Mouse (Mus musculus): ENCODE results near the gene Osgep. TPM values are rescaled to one million over a fixed set of nuclear protein-coding genes. Genes with fewer than 3 reads are reported as not detected.
"Not testable (repeated sequence)": the region's sequence is repeated elsewhere in the genome, so short reads cannot be mapped to it uniquely, and the experiment has no call there.

Gene Osgep
- polyA plus RNA-seq, 1 experiment from 2014 or later: 190 TPM

DNA sequence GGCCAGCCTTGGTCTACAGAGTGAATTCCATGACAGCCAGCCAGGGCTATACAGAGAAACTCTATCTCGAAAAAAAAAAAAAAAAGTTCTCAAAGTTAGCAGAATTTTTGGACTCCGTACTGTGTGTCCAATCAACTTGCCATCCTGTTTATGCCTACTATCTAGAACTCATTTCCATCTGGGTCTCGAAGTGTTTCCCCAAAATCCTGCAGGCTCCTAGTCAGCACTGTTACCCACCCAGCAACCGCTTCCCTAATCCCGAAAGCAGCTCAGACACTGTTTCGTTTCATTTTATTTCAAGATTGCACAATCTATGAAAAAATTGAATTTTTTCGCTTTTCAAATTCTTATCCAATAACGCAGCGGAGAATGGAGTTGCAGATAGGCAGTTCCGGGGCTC lies 30.8 kb upstream of the Osgep start:
- H3K4me3 ChIP-seq: no peak overlapping the region

DNA sequence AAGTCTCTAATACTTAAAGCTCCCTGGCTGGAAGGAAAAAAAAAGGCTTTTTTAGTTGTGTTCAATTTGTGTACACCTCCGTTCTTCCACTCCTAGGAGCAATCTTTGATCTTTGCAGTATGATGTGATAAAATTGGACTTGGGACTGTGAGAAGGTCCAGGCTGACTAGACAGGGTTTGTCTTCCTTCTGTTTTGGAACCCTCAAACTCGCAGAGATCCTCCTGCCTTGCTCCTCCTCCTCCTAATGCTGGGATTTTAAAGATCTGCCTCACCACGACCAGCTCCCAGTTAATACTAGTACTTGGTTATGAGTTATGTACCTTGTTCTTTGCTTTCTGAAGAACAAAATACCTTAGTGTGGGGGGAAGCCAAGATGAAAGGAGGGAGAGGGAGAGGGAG lies 20.8 kb upstream of the Osgep start:
- Histone ChIP-seq H3K4me1 (peaks cover 14% of the 10 kb centered on the region), H3K4me3 (peak overlapping the region; percentile 57), H3K27ac (peak overlapping the region; percentile 89; the same call in 1 of the 2 replicates), H3K36me3 (replicated peaks) (peaks cover 22% of the 10 kb centered on the region)
- WGBS: 38% methylated on average over 3 of the region's 3 CpGs
- not testable (repeated sequence) for DNase-seq (ENCODE audit: extremely low spot score, low spot score); H3K27me3 ChIP-seq (ENCODE audit: poor library complexity, severe bottlenecking); H3K9me3 ChIP-seq

More for the DNA sequence above, 30.8 kb upstream of the Osgep start:
- Histone ChIP-seq H3K9me3 (no peaks in the 10 kb centered on the region), H3K36me3 (replicated peaks) (peaks cover 25% of the 10 kb centered on the region), H3K4me1 (peaks cover 9% of the 10 kb centered on the region), H3K27ac (no peak overlapping the region), H3K27me3 (ENCODE audit: poor library complexity, severe bottlenecking) (no peaks in the 10 kb centered on the region)
- no peak for DNase-seq (ENCODE audit: extremely low spot score, low spot score)
- WGBS: 92% methylated on average over 10 of the region's 10 CpGs

DNA sequence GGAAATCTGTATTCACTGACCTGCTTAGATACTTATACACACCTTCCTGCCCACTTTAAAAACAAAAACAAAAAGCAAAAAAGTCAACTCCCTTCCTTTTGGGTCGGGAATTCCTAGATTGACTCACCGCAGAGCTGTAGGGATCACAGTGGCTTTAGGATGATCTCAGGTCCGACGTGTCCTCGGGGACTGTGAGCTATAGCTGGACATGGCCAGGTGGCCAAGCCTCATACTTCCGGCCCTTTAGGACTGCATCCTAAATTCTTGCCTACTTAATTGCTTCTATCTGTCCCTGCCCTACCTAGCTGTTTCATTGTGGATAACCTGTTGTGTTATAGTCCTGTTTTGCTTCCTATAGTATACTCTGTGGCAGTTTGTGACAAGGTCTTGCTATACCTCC lies 20.4 kb upstream of the Osgep start:
- H3K36me3 ChIP-seq (replicated peaks): peaks cover 18% of the 10 kb centered on the region
- peak overlapping the region; percentile 57 for H3K4me3 ChIP-seq
- H3K4me1 ChIP-seq: peaks cover 14% of the 10 kb centered on the region
- not testable (repeated sequence) for H3K9me3 ChIP-seq; DNase-seq (ENCODE audit: extremely low spot score, low spot score); H3K27me3 ChIP-seq (ENCODE audit: poor library complexity, severe bottlenecking)
- 14% methylated on average over 6 of the region's 6 CpGs for WGBS
- H3K27ac ChIP-seq: peak overlapping the region; percentile 89

DNA sequence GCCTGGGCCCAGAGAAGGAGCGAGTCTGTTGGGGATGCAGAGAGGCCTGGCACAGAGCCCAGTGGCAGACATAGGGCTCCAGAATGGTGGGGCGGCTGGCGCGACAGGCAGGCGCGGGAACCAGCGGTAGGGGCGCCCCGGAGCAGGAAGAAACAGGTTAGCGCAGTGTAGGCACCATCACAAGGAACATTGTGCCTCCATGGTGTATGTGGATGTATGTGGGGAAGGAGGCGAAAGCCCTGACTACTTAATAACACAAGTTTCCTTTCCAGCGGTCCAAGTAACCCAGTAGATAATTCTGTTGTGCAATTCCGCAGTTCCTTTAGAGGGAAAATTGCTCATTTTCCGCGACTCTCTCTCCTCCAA lies 20.0 kb upstream of the Osgep start:
- peak overlapping the region; percentile 89 for H3K27ac ChIP-seq
- not testable (repeated sequence) for H3K9me3 ChIP-seq; H3K27me3 ChIP-seq (ENCODE audit: poor library complexity, severe bottlenecking); DNase-seq (ENCODE audit: extremely low spot score, low spot score)
- H3K36me3 ChIP-seq (replicated peaks): peaks cover 16% of the 10 kb centered on the region
- WGBS: under 1% methylated on average over 15 of the region's 15 CpGs
- H3K4me3 ChIP-seq: peak overlapping the region; percentile 57
- peaks cover 14% of the 10 kb centered on the region for H3K4me1 ChIP-seq

DNA sequence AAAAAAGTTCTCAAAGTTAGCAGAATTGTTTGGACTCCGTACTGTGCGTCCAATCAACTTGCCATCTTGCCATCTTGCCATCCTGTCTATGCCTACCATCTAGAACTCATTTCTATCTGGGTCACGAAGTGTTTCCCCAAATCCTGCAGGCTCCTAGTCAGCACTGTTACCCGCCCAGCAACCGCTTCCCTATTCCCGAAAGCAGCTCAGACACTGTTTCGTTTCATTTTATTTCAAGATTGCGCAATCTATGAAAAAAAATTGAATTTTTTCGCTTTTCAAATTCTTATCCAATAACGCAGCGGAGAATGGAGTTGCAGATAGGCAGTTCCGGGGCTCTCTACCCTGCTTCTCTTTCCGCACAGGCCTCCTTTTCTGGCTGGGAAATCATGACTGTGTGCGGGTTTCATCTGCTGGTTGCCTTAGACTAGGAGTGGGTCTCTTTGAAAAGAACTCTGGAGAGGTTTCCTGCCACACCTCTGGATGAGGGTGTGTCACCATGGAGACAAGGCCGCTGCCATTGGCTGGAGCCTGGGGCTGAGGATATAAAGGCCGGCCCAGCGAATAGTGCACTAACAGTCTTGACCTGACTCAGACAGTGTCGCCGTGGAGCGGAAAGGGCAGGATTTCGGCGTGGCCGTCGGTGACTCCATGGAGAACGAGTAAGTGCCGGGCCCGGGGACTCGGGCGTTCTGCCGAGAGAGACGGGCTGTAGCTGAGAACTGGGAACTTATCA lies 19.4 kb upstream of the Osgep start, which contains the start of gene Gm49342:
Gene Gm49342, plus strand, starts transcription at position 586 of the 736 bp plus-strand sequence.
- Histone ChIP-seq H3K4me3 (peak within 1 kb of the TSS; percentile 57), H3K36me3 (replicated peaks) (peaks cover 11% of the 10 kb centered on the region), H3K9me3 (no peaks in the 10 kb centered on the region), H3K27ac (peak within 1 kb of the TSS; percentile 89), H3K4me1 (peaks cover 14% of the 10 kb centered on the region), H3K27me3 (ENCODE audit: poor library complexity, severe bottlenecking) (no peaks in the 10 kb centered on the region)
- 19% methylated on average over 31 of the region's 31 CpGs for WGBS
- DNase-seq (ENCODE audit: extremely low spot score, low spot score): peak; percentile 98

DNA sequence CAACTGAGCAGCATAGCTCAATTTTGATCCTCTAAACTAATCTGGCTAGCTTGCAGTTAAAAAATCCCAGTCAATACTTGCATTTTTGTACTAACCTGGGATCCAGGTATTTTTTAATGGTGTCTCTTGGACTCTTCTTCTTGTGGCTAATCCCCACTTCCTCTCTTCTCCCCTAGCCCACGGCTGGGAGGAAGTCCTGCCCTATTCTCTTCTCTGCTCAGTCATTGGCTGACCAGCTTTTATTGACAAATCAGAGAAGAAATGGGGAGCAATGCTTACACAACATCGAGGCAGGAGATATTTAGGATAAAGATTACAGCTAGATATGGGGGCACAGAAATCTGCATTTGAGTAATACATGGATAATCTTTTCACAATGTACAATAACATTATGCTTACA lies 14.2 kb upstream of the Osgep start:
- H3K27me3 ChIP-seq (ENCODE audit: poor library complexity, severe bottlenecking): no peaks in the 10 kb centered on the region
- H3K9me3 ChIP-seq: no peaks in the 10 kb centered on the region
- 44% methylated on average over 2 of the region's 2 CpGs for WGBS
- H3K36me3 ChIP-seq (replicated peaks): no peaks in the 10 kb centered on the region
- no peak for DNase-seq (ENCODE audit: extremely low spot score, low spot score)
- peaks cover 3% of the 10 kb centered on the region for H3K4me1 ChIP-seq
- H3K27ac ChIP-seq: no peak overlapping the region
- no peak overlapping the region for H3K4me3 ChIP-seq

DNA sequence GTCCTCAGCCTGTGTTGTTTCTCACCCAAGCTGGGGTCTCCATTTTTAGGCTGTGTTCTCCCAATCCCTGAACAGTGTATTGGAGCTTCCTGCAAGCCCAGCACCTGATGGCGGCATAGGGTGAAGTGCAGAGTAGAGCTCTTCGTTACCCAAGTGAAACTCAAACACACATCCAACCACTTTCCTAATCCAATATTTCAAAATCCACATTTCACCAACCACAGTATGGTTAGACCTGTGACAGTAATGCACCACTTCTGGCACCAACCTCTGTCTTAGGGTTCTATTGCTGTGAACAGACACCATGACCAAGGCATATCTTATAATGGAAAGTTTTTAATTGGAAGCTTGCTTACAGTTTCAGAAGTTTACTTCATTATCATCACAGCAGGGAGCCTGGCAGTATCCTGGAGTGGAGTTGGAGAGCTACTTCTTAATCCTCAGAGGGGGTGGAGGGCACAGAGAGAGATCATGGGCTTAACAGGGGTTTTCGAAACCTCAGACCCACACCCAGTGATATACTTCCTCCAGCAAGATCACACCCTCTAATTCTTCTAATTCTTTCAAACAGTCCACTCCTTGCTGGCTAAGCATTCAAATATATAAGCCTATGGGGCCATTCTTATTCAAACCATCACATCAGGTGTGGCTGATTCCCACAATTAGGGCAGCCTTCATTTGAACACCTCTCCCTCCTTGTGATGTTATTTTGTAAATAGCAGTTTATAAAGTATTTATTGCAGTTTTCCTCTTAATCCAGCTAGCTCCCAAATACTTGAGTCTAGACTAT lies 13.6 kb upstream of the Osgep start:
- 87% methylated on average over 3 of the region's 3 CpGs for WGBS

DNA sequence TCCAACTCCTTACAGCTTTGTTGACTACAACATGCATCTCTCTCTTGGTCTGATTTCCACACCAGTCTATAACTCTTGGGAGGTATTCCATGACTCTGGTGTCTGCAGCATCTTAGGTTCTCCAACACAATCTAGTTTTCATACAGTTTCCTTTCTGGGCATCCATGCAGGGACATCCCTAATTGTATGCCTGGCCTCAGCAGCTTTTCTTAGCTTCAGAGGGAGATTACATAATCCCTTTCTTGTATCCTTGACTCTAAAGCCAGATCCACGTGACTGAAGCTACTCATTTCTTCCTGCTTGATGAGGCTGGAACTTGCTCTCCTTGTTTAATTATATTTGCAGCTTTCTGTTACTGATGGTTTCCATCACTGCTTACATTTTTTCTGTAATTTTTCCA lies 12.0 kb upstream of the Osgep start:
- Histone ChIP-seq H3K4me3 (no peak overlapping the region), H3K9me3 (no peaks in the 10 kb centered on the region), H3K27ac (no peak overlapping the region), H3K4me1 (peaks cover 6% of the 10 kb centered on the region), H3K27me3 (ENCODE audit: poor library complexity, severe bottlenecking) (no peaks in the 10 kb centered on the region), H3K36me3 (replicated peaks) (no peaks in the 10 kb centered on the region)
- no peak for DNase-seq (ENCODE audit: extremely low spot score, low spot score)
- WGBS: 63% methylated on average over 1 of the region's 1 CpGs

More for the DNA sequence above, 13.6 kb upstream of the Osgep start:
- no peaks in the 10 kb centered on the region for H3K36me3 ChIP-seq (replicated peaks)
- no peak for DNase-seq (ENCODE audit: extremely low spot score, low spot score)
- H3K4me3 ChIP-seq: no peak overlapping the region
- H3K4me1 ChIP-seq: no peaks in the 10 kb centered on the region
- no peaks in the 10 kb centered on the region for H3K27me3 ChIP-seq (ENCODE audit: poor library complexity, severe bottlenecking)
- H3K27ac ChIP-seq: no peak overlapping the region
- no peaks in the 10 kb centered on the region for H3K9me3 ChIP-seq

DNA sequence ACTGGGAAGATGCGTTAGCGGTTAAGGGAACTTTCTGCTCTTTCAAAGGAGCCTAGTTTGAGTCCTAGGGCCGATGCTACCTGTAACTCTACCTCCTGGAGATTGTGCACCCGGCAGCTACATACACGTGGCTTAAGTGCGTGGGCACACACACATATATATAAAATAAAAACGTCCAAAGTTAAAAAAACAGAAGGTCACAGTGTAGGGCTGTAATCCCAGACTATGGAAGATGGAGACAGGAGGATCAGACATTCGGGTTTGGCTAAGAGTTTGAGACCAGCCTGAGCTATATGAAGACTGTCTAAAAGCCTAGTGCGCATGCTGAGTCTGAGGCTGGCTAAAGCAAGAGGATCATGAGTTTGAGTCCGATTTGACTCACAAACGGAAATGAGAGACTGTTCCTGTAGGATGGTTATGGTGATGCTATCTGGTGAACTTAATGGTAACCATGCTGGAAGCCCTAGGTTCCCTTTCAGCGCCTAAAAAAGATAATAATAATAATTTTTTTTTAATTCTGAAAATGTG lies 6.9 kb upstream of the Osgep start:
- H3K4me3 ChIP-seq: peak overlapping the region; percentile 95
- H3K27ac ChIP-seq: peak overlapping the region; percentile 94
- no peaks in the 10 kb centered on the region for H3K27me3 ChIP-seq (ENCODE audit: poor library complexity, severe bottlenecking)
- WGBS: 11% methylated on average over 12 of the region's 12 CpGs
- peaks cover 33% of the 10 kb centered on the region for H3K4me1 ChIP-seq
- no peak for DNase-seq (ENCODE audit: extremely low spot score, low spot score)
- peaks cover 31% of the 10 kb centered on the region for H3K36me3 ChIP-seq (replicated peaks)
- no peaks in the 10 kb centered on the region for H3K9me3 ChIP-seq

DNA sequence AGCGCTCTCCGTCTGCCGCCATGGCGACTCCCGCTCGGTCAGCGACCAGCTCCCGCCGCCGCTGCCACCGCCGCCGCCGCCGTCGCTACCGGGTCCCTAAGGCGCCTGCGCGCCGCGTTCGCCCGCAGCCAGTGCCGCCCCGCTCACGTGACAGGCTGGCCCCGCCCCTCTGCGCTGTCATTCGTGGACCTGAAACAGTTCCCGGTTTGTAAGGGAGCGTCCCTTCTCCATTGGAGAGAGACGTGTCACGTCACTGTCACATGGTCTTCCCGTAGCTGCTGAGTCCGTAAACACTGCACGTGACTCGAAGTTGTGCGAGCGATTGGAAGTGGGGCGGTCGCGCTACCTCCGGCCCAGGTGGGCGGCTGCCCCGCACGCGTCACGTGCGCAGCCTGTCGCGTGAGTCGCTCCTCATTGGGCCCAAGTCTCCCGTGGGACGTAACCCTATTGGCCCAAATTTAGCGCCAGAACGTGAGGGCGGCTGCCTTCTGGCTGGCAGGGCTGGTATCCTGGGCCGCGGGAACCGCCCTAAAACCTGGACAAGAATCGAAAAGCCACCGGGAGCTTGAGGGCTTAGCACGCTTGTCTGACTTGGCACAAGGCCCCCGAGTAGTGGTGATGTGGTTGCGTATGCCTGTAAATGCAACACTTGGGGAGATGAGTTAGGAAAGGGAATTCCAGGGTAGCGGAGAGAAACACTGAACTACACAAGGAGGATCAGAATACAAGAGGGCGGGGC lies 6.2 kb upstream of the Osgep start, which contains the start of the genes Pip4p1 and Pnp:
Gene Pip4p1, minus strand, starts transcription at position 103 of the 739 bp plus-strand sequence.
Gene Pnp, plus strand, starts transcription at position 329 of the 739 bp plus-strand sequence.
- whole genome bisulfite sequencing: 3% methylated on average over 68 of the region's 68 CpGs
- H3K36me3 ChIP-seq (replicated peaks): peaks cover 37% of the 10 kb centered on the region
- no peaks in the 10 kb centered on the region for H3K9me3 ChIP-seq
- peaks cover 39% of the 10 kb centered on the region for H3K4me1 ChIP-seq
- H3K4me3 ChIP-seq: peak within 1 kb of the TSS; percentile 95
- no peaks in the 10 kb centered on the region for H3K27me3 ChIP-seq (ENCODE audit: poor library complexity, severe bottlenecking)
- H3K27ac ChIP-seq: peak within 1 kb of the TSS; percentile 94
- DNase-seq (ENCODE audit: extremely low spot score, low spot score): peak; percentile 98

DNA sequence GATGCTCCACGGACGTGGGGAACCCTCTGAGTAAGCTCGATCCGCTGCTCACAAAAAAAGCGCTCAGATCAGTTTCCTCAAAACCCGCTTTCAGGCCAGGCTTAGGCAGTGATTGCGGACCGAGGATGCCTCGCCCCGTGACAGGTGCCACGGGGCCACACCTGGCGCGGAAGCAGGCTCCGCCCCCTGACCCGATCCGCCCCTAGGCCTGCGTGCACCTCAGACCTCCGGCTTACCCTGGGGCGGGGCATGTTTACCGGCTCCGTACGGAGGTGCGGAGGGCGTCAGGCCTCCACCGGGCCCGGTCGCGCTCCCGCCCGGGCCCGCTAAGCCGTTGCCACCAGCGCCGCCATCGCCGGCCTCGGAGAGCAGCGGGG lies 5.7 kb upstream of the Osgep start:
- WGBS: under 1% methylated on average over 38 of the region's 38 CpGs
- Histone ChIP-seq H3K36me3 (replicated peaks) (peaks cover 40% of the 10 kb centered on the region), H3K9me3 (no peaks in the 10 kb centered on the region), H3K4me1 (peaks cover 41% of the 10 kb centered on the region), H3K27me3 (ENCODE audit: poor library complexity, severe bottlenecking) (no peaks in the 10 kb centered on the region), H3K27ac (peak overlapping the region; percentile 94), H3K4me3 (peak overlapping the region; percentile 95)
- DNase-seq (ENCODE audit: extremely low spot score, low spot score): no peak

DNA sequence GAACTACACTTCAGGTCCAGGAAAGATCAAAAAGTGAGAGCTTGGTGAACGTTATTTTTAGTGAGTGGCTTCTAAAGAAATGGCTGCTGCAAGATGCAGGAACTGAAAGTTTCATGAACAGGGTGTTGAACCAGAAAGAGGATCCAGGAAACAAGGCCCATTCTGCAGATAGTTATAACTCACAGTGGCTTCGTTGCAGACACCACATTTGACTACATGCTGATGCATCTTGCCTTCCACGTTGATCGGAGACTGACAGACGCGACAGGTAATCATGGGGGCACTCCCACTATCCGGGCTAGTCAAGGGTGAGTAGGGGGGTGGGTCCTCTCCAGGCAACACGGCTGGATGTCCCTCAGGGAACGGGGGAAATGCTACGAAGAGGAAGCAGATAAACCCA lies 5.3 kb upstream of the Osgep start:
- Histone ChIP-seq H3K4me3 (peak overlapping the region; percentile 95), H3K9me3 (no peaks in the 10 kb centered on the region), H3K4me1 (peaks cover 41% of the 10 kb centered on the region), H3K27me3 (ENCODE audit: poor library complexity, severe bottlenecking) (no peaks in the 10 kb centered on the region), H3K27ac (peak overlapping the region; percentile 94), H3K36me3 (replicated peaks) (peaks cover 40% of the 10 kb centered on the region)
- no peak for DNase-seq (ENCODE audit: extremely low spot score, low spot score)
- WGBS: 21% methylated on average over 10 of the region's 10 CpGs

Data from forebrain, embryonic 10.5 days (tissue).